Mouse (Mus musculus) gastrocnemius, postnatal 25 days (tissue): ENCODE measurements around the gene Ctnna3. TPM values are rescaled to one million over a fixed set of nuclear protein-coding genes. Genes with fewer than 3 reads are reported as not detected.
"Not testable (repeated sequence)": the region's sequence is repeated elsewhere in the genome, so short reads cannot be mapped to it uniquely, and the experiment has no call there.

Experiments used
- DNase-seq: peaks from one replicate; pipeline ENCODE4 v3.0.0; 2022
- long read RNA-seq, 2 experiments: library from polyadenylated mRNA; stranded (forward); transcript quantifications; one replicate each; pipeline ENCODE4 v2.0.0; 2021
- total RNA-seq, 2 experiments: library from RNA; stranded (reverse); gene quantifications; 1 replicate in 1 of 2; 2 replicates in 1 of 2; pipeline ENCODE4 v1.2.3; 2021

Gene Ctnna3
- total RNA-seq: 10 to 100 TPM; 11.0 to 15.8 TPM
- long read RNA-seq, experiment 1, partial matches to known transcripts: 0 of 5 reads
- long read RNA-seq, experiment 1, other reads (novel, unspliced or antisense): 5 of 5 reads
- long read RNA-seq, experiment 2, partial matches to known transcripts: 0 of 3 reads
- long read RNA-seq, experiment 2, other reads (novel, unspliced or antisense): 3 of 3 reads

- peak; percentile 85 for DNase-seq
These were observed at the start of gene Ctnna3 for GRCm38 (mm10) chr10:63429785-63430305. TSS of gene Ctnna3 (plus strand) at chr10:63430098.

- DNase-seq: no peak
These were observed 48.2 kb upstream of the Ctnna3 start, which contains the start of gene Sirt1 for GRCm38 (mm10) chr10:63381498-63382280. TSS of gene Sirt1 (minus strand) at chr10:63381704.

GRCm38 (mm10) chr10:63382372-63383279 lies 47.3 kb upstream of the Ctnna3 start, which contains the start of gene Dnajc12:
TSS of gene Dnajc12 (plus strand) at chr10:63382443.
- peak; percentile 82 for DNase-seq

- not testable (repeated sequence) for DNase-seq
These were observed 44.0 kb upstream of the Ctnna3 start for GRCm38 (mm10) chr10:63385897-63386296.

- DNase-seq: peak; percentile 74
These were observed 43.5 kb upstream of the Ctnna3 start for GRCm38 (mm10) chr10:63386444-63386843.

- no peak for DNase-seq
These were observed 42.9 kb upstream of the Ctnna3 start for GRCm38 (mm10) chr10:63386991-63387390.

- no peak for DNase-seq
These were observed 41.0 kb upstream of the Ctnna3 start for GRCm38 (mm10) chr10:63388948-63389347.

GRCm38 (mm10) chr10:63396963-63397362 lies 32.9 kb upstream of the Ctnna3 start:
- DNase-seq: no peak

- DNase-seq: no peak
These were observed 27.0 kb upstream of the Ctnna3 start for GRCm38 (mm10) chr10:63402731-63403504.

GRCm38 (mm10) chr10:63403636-63404035 lies 26.3 kb upstream of the Ctnna3 start:
- DNase-seq: no peak

GRCm38 (mm10) chr10:63410162-63410956 lies 19.5 kb upstream of the Ctnna3 start:
- DNase-seq: no peak

GRCm38 (mm10) chr10:63411674-63412073 lies 18.2 kb upstream of the Ctnna3 start:
- DNase-seq: not testable (repeated sequence)

- no peak for DNase-seq
These were observed 17.1 kb upstream of the Ctnna3 start for GRCm38 (mm10) chr10:63412756-63413155.

- DNase-seq: no peak
These were observed 14.6 kb upstream of the Ctnna3 start for GRCm38 (mm10) chr10:63415287-63415686.

- DNase-seq: no peak
These were observed 14.0 kb upstream of the Ctnna3 start for GRCm38 (mm10) chr10:63415850-63416249.

GRCm38 (mm10) chr10:63417061-63417460 lies 12.8 kb upstream of the Ctnna3 start:
- no peak for DNase-seq

- no peak for DNase-seq
These were observed 7.9 kb upstream of the Ctnna3 start, which contains the start of gene Gm7075 for GRCm38 (mm10) chr10:63421739-63422735. TSS of gene Gm7075 (minus strand) at chr10:63421789.

GRCm38 (mm10) chr10:63422736-63422992 lies 7.2 kb upstream of the Ctnna3 start:
- no peak for DNase-seq
